Mouse (Mus musculus): ENCODE measurements around the gene Gm1043. TPM values are rescaled to one million over a fixed set of nuclear protein-coding genes. Genes with fewer than 3 reads are reported as not detected.

Gene Gm1043
- polyA plus RNA-seq (2012; fragmentation: generic; extraction: Trizol), result not detected

GRCm38 (mm10) chr5:37085241-37085640, at the start of gene Gm1043:
Gene Gm1043 (plus strand): TSS chr5:37085370.

GRCm38 (mm10) chr5:37241651-37242151, 156.5 kb downstream of the Gm1043 start, which contains the start of gene Crmp1:
Gene Crmp1 (plus strand): TSS chr5:37241940.

Other genes starting within 250 kb of the Gm1043 start
- under 1 TPM in 1 of 2 experiments, not detected in 1; 0.01 TPM for gene Ppp2r2c, start 216.9 kb upstream of the Gm1043 start, polyA plus RNA-seq (2012; fragmentation: generic; extraction: Trizol)
- gene Wfs1, start 96.2 kb upstream of the Gm1043 start, polyA plus RNA-seq (2012; fragmentation: generic; extraction: Trizol), result 10 to 100 TPM in 1 of 2 experiments, 1 to 10 TPM in 1; 2.7 to 12.3 TPM
- gene Crmp1, start 156.6 kb downstream of the Gm1043 start, polyA plus RNA-seq (2012; fragmentation: generic; extraction: Trizol), result under 1 TPM in 1 of 2 experiments, not detected in 1; 0.09 TPM

Measured in C3H10T1/2 (cell line).